Mouse (Mus musculus) lung, adult 2 months (tissue): ENCODE results near the gene Fn3k.
A peak's percentile ranks its signal among the peaks of the same experiment; 100 is the strongest.

Experiments
- CTCF ChIP-seq: fragments of 200-500 bp; IDR thresholded peaks from 2 replicates; pipeline ENCODE4 v1.5.1; 2011; ENCODE audit warnings: mild to moderate bottlenecking, low read length, control low read depth; ENCODE audit not compliant: insufficient read depth
- POLR2A ChIP-seq: fragments of 200-500 bp; IDR thresholded peaks from 2 replicates; pipeline ENCODE4 v1.6.1; 2011; ENCODE audit warnings: low read depth, mild to moderate bottlenecking, control low read depth, low read length, borderline replicate concordance; ENCODE audit errors: extremely low read depth

GRCm38 (mm10) chr11:121434156-121435155, at the start of gene Fn3k:
- TF ChIP-seq POLR2A: peak; percentile 28; the same call in 1 of the 2 replicates
- no peak for TF ChIP-seq CTCF
